Mouse (Mus musculus) cortical plate, adult 2 months (tissue): ENCODE measurements around the gene Shld1.

Experiments
- CTCF ChIP-seq: fragments of 200-500 bp; IDR thresholded peaks from 2 replicates; pipeline ENCODE4 v1.5.1; 2011; ENCODE audit warnings: mild to moderate bottlenecking, control low read depth, low read length; ENCODE audit not compliant: insufficient read depth; ENCODE audit errors: extremely low read depth
- POLR2A ChIP-seq: fragments of 200-500 bp; IDR thresholded peaks from 2 replicates; pipeline ENCODE4 v1.6.1; 2011; ENCODE audit warnings: mild to moderate bottlenecking, low read length, control low read depth; ENCODE audit not compliant: insufficient read depth; ENCODE audit errors: extremely low read depth

DNA sequence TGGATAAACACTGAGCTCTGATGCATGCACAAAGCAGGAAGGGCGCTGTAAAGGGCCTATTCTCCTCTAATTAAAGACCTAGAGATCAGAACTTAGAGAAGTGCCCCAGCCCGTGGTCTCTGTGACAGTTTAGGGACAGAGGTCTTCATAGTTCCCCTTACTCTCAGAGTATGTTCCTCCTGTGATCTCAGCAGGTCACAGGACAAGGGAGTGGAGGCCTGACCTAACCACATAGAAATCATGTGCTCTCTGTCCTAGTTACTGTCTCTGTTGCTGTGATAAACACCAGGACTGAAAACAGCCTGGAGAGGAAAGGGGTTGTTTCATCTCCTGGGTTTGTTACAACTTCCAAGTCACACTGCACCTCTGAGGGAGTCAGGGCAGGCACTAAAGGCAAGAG is 23.8 kb downstream of the Shld1 start:
- TF ChIP-seq CTCF (no peak), POLR2A (no peak)
